Mouse (Mus musculus) forebrain, embryonic 11.5 days (tissue): ENCODE data around the gene Fundc1. TPM values are rescaled to one million over a fixed set of nuclear protein-coding genes. Genes with fewer than 3 reads are reported as not detected.
A peak's percentile ranks its signal among the peaks of the same experiment; 100 is the strongest.
"Not testable (repeated sequence)": the region's sequence is repeated elsewhere in the genome, so short reads cannot be mapped to it uniquely, and the experiment has no call there.

Experiments used
- ATAC-seq: fragments of 200-750 bp; cut with Nextera tagmentation; replicated peaks from 2 replicates; pipeline ENCODE4 v1.8.0; 2017; ENCODE audit warnings: moderate TSS enrichment; ENCODE audit not compliant: low FRiP score
- DNase-seq: peaks from one replicate; pipeline ENCODE4 v3.0.0-alpha.2; 2017; ENCODE audit warnings: low spot score
- H3K27ac ChIP-seq: fragments of 300-500 bp; sonication (generic); 2 replicates; pipeline ENCODE4 v1.5.1; 2014; ENCODE audit warnings: low read depth, low read length
- H3K27me3 ChIP-seq: fragments of 300-500 bp; sonication (generic); 2 replicates; pipeline ENCODE4 v1.6.1; 2014; ENCODE audit warnings: mild to moderate bottlenecking, low read length, mixed read lengths; ENCODE audit not compliant: control insufficient read depth, insufficient read depth
- H3K36me3 ChIP-seq: fragments of 300-500 bp; sonication (generic); 2 replicates; pipeline ENCODE4 v1.6.1; 2014; ENCODE audit warnings: mild to moderate bottlenecking, low read length, moderate library complexity, mixed read lengths; ENCODE audit not compliant: control insufficient read depth, insufficient read depth
- H3K4me1 ChIP-seq: fragments of 300-500 bp; sonication (generic); replicated peaks from 2 replicates; pipeline ENCODE4 v1.6.1; 2014; ENCODE audit warnings: low read length, mixed read lengths; ENCODE audit not compliant: control insufficient read depth, insufficient read depth
- H3K4me2 ChIP-seq: fragments of 300-500 bp; sonication (generic); 2 replicates; pipeline ENCODE4 v1.6.1; 2014; ENCODE audit warnings: low read depth, mild to moderate bottlenecking, low read length, moderate library complexity, mixed read lengths; ENCODE audit not compliant: severe bottlenecking
- H3K4me3 ChIP-seq: fragments of 300-500 bp; sonication (generic); 2 replicates; pipeline ENCODE4 v1.5.1; 2014; ENCODE audit warnings: low read depth, low read length
- H3K9ac ChIP-seq: fragments of 300-500 bp; sonication (generic); 2 replicates; pipeline ENCODE4 v1.6.1; 2014; ENCODE audit warnings: low read length
- H3K9me3 ChIP-seq: fragments of 300-500 bp; sonication (generic); 2 replicates; pipeline ENCODE4 v1.6.1; 2016; ENCODE audit warnings: low read length, mixed read lengths; ENCODE audit not compliant: control insufficient read depth
- WGBS: fragments of 180-500 bp; shearing (Covaris S2); extraction: QIAGEN DNeasy Blood & Tissue Kit; methylation state at CpG from one replicate; pipeline ENCODE4 v1.1.7; 2014; 5-methylcytosine and 5-hydroxymethylcytosine counted together
- polyA plus RNA-seq: library from polyadenylated mRNA; unstranded; fragments of >200 nt; fragmentation: Nextera tagmentation; extraction: Ambion mirVana; gene quantifications from 2 replicates; pipeline ENCODE4 v1.2.1, GENCODE M21; 2014

Fundc1 gene
- polyA plus RNA-seq, 1 experiment from 2014 or later: 49.7 TPM

- DNase-seq (no peak), ATAC-seq (no peak)
- Histone ChIP-seq H3K9ac (no peak overlapping the region), H3K27me3 (no peaks in the 10 kb centered on the region), H3K4me2 (no peak overlapping the region), H3K36me3 (no peaks in the 10 kb centered on the region), H3K27ac (no peak overlapping the region), H3K9me3 (no peaks in the 10 kb centered on the region), H3K4me1 (no peaks in the 10 kb centered on the region), H3K4me3 (no peak overlapping the region)
Observed at GRCm38 (mm10) chrX:17564732-17565131, 7.4 kb downstream of the Fundc1 start.

GRCm38 (mm10) chrX:17558746-17559145 lies 13.4 kb downstream of the Fundc1 start:
- H3K9me3 ChIP-seq: no peaks in the 10 kb centered on the region
- no peaks in the 10 kb centered on the region for H3K4me1 ChIP-seq
- H3K27ac ChIP-seq: no peak overlapping the region
- no peak overlapping the region for H3K4me2 ChIP-seq
- H3K9ac ChIP-seq: no peak overlapping the region
- H3K36me3 ChIP-seq: no peaks in the 10 kb centered on the region
- ATAC-seq: 0 out of 2 replicates have a peak, but pooled peaks have one; percentile 44
- no peak for DNase-seq
- no peaks in the 10 kb centered on the region for H3K27me3 ChIP-seq
- 29% methylated on average over 4 of the region's 4 CpGs for WGBS
- no peak overlapping the region for H3K4me3 ChIP-seq

GRCm38 (mm10) chrX:17554488-17554887 lies 17.6 kb downstream of the Fundc1 start:
- no peak overlapping the region for H3K4me2 ChIP-seq
- no peaks in the 10 kb centered on the region for H3K4me1 ChIP-seq
- no peak overlapping the region for H3K27ac ChIP-seq
- H3K9ac ChIP-seq: no peak overlapping the region
- ATAC-seq (peak; percentile 73), DNase-seq (no peak)
- H3K9me3 ChIP-seq: no peaks in the 10 kb centered on the region
- whole genome bisulfite sequencing: 47% methylated on average over 4 of the region's 4 CpGs
- no peaks in the 10 kb centered on the region for H3K27me3 ChIP-seq
- H3K4me3 ChIP-seq: no peak overlapping the region
- H3K36me3 ChIP-seq: no peaks in the 10 kb centered on the region

GRCm38 (mm10) chrX:17551586-17551985 lies 20.5 kb downstream of the Fundc1 start:
- H3K27ac ChIP-seq, DNase-seq, H3K9ac ChIP-seq, H3K36me3 ChIP-seq, H3K9me3 ChIP-seq, H3K4me2 ChIP-seq, H3K4me1 ChIP-seq, H3K27me3 ChIP-seq, ATAC-seq, H3K4me3 ChIP-seq: not testable (repeated sequence)

- ATAC-seq (peak; percentile 86), DNase-seq (peak; percentile 49)
- Histone ChIP-seq H3K36me3 (no peaks in the 10 kb centered on the region), H3K9me3 (no peaks in the 10 kb centered on the region), H3K27ac (no peak overlapping the region), H3K4me3 (no peak overlapping the region), H3K9ac (no peak overlapping the region), H3K4me1 (0 out of 2 replicates have a peak, but pooled peaks cover 2% of the 10 kb centered on the region), H3K27me3 (no peaks in the 10 kb centered on the region), H3K4me2 (no peak overlapping the region)
- 21% methylated on average over 6 of the region's 6 CpGs for WGBS
Observed at GRCm38 (mm10) chrX:17547143-17547806, 24.9 kb downstream of the Fundc1 start.

GRCm38 (mm10) chrX:17544860-17545492 lies 27.1 kb downstream of the Fundc1 start:
- Histone ChIP-seq H3K27ac (no peak overlapping the region), H3K4me1 (0 out of 2 replicates have a peak, but pooled peaks cover 2% of the 10 kb centered on the region), H3K9me3 (no peaks in the 10 kb centered on the region), H3K36me3 (no peaks in the 10 kb centered on the region), H3K27me3 (no peaks in the 10 kb centered on the region), H3K9ac (no peak overlapping the region), H3K4me2 (no peak overlapping the region), H3K4me3 (no peak overlapping the region)
- 51% methylated on average over 2 of the region's 2 CpGs for WGBS
- DNase-seq: no peak
- no peak for ATAC-seq

GRCm38 (mm10) chrX:17537701-17538100 lies 34.4 kb downstream of the Fundc1 start:
- ATAC-seq (no peak), DNase-seq (no peak)
- no peak overlapping the region for H3K4me2 ChIP-seq
- H3K9ac ChIP-seq: no peak overlapping the region
- H3K27me3 ChIP-seq: no peaks in the 10 kb centered on the region
- H3K9me3 ChIP-seq: no peaks in the 10 kb centered on the region
- no peak overlapping the region for H3K4me3 ChIP-seq
- H3K27ac ChIP-seq: no peak overlapping the region
- no peaks in the 10 kb centered on the region for H3K4me1 ChIP-seq
- H3K36me3 ChIP-seq: no peaks in the 10 kb centered on the region
- 87% methylated on average over 4 of the region's 4 CpGs for WGBS

GRCm38 (mm10) chrX:17527008-17527407 lies 45.1 kb downstream of the Fundc1 start:
- H3K9me3 ChIP-seq: no peaks in the 10 kb centered on the region
- H3K9ac ChIP-seq: no peak overlapping the region
- no peak overlapping the region for H3K4me2 ChIP-seq
- H3K27ac ChIP-seq: no peak overlapping the region
- DNase-seq (no peak), ATAC-seq (no peak)
- H3K4me3 ChIP-seq: no peak overlapping the region
- no peaks in the 10 kb centered on the region for H3K4me1 ChIP-seq
- 92% methylated on average over 2 of the region's 2 CpGs for WGBS
- H3K36me3 ChIP-seq: no peaks in the 10 kb centered on the region
- no peaks in the 10 kb centered on the region for H3K27me3 ChIP-seq

GRCm38 (mm10) chrX:17521221-17521716 lies 50.9 kb downstream of the Fundc1 start:
- WGBS: 7% methylated on average over 3 of the region's 3 CpGs

More at GRCm38 (mm10) chrX:17521221-17521716, 50.9 kb downstream of the Fundc1 start:
- Histone ChIP-seq H3K27me3 (no peaks in the 10 kb centered on the region), H3K4me2 (no peak overlapping the region), H3K9me3 (no peaks in the 10 kb centered on the region), H3K9ac (no peak overlapping the region), H3K4me3 (no peak overlapping the region), H3K4me1 (no peaks in the 10 kb centered on the region), H3K36me3 (no peaks in the 10 kb centered on the region), H3K27ac (peak overlapping the region; percentile 50; the same call in 1 of the 2 replicates)
- DNase-seq: peak; percentile 60
- peak; percentile 89 for ATAC-seq
